Mouse (Mus musculus) urinary bladder, adult 18-20 months (tissue): Measurements from ENCODE around the gene Wdr37.

Experiments used
- DNase-seq, 2 experiments: peaks; one replicate each; pipeline ENCODE4 v3.0.0; 2022; ENCODE audit warnings: low spot score in 2 of 2, mixed read lengths in 2 of 2

The Wdr37 gene

DNA sequence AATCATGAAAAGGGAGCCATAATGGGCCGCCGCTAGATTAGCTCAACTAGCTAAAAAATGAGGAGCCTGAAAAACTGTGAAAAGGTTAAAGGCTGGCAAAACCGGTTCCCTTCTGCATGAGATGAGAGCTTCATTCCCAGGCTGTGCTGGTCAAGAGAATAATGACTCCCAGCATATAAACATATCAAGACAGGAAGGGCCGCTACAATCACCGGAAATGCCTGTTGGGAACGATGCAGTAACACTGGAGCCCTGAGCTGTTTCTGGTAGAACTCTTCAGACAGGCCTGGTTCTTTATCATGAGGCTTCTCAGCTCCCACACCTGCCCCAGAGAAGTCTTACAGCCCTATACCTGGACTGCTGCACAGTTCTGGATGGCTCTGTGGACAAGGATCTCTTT lies 31.8 kb downstream of the Wdr37 start:
- no peak for DNase-seq

DNA sequence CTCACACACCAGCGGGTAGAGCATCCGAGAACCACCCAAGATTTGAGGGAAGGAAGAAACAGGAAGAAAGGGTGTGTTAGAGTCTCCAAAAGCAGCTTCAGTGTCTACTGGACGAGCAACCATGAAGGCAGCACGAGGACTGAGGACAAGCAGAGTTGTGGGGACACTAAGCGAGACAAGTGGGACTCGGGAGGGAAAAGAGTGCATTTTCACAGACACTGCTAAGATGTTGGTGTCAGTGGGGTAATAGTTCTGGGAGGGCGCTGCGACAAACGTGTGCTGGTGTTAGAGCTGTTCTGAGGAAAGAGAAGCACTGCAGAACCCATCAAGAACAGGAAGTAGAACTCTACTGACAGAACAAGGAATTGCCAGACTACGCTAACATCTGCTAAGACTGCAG lies 32.6 kb downstream of the Wdr37 start:
- DNase-seq = no peak

DNA sequence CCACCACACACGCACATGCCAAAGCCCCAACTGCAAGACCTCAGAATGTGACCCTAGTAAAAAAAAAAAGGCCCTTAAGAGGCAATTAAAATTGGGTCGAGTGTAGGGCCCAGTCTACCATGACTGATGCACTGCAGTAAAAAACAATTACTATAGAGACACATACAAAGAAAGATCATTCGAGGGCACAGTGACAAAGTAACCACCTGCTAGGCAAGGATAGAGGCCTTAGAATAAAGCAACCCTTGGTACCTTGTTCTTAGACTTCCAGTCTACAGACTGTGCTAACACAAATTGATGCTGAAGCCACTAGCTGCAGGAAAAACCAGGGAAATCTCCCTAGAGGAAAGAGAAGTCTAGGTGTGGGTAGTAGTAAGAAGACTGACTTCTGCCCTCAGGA lies 33.3 kb downstream of the Wdr37 start:
- DNase-seq = no peak

DNA sequence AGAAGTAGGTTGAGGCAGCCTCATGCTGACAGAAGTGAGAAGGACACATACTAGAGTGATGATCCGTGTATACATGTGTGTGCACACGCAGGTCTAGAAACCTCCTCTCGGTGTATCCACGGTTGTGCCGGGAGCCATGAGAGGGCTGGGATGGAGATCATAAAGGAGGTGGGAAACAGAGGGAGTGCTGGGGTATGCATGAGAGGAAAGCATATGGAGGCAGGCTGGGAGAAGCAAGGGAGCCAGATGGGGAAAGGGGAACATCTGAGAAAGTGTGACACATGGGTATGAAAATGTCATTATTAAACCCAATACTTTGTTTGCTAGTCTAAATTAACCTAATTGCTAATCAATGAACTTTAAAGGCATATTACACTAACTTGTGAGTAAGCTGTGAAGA lies 37.1 kb downstream of the Wdr37 start:
- no peak for DNase-seq

DNA sequence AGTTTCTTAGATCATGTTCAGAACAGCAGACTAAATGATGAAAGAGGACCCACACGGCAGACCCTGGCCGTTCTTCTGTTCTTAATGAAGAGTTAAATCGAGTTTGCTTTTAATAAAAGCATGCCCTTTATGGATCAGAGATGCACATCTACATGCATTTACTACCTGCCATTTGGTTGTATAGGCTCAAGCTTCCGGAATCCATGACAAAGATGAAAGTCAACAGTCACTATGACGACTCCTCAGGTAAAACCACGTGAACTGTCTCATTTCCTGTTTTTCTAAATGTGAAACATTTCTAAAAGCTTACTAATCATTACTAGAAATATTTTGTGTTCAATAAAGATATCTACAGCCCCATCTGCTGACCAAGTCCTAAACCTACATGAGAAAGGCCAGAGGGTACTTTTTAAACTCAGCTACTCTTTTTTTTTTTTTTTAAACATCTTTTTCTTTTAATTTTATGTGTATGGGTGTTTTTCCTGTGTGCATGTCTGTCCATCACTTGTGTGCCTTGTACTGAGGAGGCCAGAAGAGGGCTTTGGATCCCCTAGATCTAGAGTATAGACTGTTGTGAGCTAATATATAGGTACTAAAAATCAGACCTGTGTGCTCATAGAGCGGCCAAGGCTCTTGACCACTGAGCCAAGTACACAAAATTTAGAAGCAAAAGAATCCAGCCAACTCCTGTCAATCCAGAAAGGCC lies 40.0 kb downstream of the Wdr37 start:
- DNase-seq = no peak

DNA sequence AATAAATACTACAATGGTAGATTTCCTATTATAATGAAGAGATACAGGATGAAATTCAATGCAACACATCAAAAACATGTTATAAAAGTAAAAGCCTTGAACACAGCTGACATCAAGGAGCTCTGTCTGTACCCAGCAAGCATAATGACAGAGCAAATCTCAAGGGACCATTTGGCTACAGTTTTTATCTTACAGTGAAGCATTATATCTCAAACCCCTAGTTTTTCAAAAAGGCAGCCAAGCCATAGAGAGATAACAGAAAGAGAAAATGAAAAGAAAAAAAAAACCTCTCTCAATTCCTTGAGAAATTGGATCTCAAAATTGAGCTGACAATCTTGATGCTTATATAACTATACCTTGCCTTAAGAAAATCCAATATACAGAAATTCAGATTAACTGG lies 41.0 kb downstream of the Wdr37 start:
- DNase-seq = no peak

DNA sequence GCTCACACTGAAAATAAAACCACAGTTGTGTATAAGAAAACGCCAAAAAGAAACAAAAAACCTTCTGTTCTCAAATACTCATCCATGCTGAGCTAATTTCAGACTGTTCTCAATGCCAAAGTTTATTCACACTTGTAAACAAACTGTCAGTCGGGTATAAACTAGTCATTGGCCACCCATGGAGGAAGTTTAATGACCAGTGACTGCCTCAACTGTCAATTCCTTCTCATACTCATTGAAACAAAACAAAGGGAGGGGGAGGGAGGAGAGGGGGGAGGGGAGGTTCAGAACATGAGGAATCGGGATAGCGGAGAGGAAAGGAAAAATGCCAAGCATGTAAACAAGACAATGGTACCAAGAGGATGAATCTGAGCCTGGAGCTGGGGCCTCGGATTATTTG lies 41.9 kb downstream of the Wdr37 start:
- no peak for DNase-seq

DNA sequence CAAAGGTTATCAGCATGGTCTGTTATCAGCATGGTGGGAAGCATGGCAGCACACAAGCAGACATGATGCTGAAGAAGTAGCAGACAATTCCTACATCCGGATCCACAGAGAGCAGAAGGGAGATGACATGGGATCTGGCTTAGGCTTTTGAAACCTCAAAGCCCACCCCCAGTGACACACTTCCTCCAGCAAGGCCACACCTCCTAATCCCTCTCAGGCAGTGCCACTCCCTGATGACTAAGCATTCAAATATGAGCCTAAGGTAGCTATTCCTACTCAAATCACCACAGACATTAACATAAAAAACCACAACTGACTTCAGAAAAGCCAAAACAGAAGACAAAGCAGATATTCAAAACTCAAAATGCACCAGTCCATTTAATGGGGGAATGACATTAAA lies 42.8 kb downstream of the Wdr37 start:
- no peak for DNase-seq

DNA sequence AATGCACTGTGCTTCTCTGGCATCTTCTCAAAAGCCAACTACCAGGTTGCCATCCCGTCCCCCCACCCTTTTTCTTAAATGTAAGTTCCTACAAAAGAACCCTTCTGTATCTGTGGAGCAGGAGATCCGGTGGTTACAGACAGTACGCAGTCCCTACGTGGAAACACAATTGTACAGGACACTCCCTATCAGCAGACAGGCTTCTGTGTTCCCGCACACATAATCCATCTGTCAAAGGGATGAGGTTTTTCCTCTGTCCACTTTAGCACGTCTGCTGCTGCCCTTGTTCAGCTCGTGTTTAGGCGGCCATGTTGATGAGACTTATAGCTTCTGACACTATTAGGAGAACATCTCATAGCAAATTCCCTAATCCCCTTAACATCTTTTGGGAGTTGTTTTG lies 48.2 kb downstream of the Wdr37 start:
- DNase-seq = no peak

DNA sequence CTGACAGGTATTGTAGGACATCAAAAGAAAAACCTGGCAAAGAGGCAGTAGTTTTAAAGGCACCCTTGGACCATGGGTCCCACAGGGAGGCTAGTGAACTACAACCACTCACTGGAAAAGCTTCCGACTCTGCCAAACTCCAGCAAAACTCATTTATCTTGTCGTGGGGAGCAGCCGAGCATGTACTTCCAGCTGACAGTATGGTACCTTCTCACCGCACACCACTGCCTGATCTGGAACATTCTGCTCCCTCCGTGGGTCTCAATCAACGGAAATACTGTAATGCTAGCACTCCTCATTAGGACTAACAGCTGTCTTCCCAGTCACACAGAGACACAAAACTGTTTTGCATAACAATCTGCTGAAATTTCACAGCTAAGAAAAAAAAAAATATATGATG lies 48.6 kb downstream of the Wdr37 start:
- no peak for DNase-seq

DNA sequence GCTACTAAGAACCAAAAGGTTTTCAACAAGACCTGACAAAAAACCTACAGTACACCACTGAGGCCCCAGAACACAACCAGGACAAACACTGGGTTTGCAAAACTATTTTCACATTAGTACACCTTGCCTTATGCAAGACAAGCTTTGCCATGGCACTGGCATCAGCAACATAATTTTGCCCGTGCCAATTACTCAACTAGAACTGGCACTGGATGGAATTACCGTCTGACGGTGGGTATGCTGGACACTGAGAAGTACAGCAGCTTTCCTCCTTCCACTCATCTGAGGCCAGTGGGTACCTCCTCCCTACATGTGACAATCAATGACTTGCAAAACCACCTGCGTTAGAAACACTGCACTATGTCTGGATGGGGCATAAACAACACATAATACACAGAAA lies 49.5 kb downstream of the Wdr37 start:
- no peak for DNase-seq

DNA sequence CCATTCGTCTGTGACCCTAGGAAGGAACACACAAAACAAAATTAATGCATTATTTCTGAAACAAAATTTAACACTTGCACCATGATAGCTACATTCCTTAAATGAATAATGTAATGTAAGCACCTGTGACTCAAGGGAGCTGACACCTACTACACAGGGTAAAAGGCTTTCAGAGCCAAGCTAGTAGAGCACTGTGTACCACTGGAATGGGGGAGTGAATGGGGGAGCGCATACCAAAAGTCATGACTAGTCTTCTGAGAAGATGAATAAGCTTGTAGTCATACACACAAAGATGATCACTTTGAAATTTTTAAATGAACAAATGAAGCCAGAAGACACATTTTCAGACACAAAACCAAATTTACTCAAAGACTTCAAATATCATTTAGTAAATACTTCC lies 65.8 kb downstream of the Wdr37 start:
- DNase-seq = no peak

DNA sequence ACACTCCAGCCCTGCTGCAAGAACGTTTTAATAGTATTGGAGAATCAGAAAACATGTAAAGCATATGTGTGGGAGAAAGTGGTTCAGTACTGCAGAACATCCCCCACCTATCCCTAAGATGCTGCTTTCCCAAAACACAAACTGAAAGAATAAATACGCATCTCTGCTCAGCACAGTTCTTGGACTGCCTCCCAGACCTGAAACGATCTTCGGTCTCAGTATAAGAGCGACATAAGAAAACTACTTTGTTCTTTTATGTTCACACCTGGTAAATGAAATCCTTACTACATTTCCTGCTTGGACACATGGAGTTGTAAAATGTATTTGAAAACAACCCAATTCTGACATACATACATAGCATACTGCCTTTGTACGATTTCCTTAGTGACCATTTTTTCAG lies 71.1 kb downstream of the Wdr37 start:
- no peak for DNase-seq

DNA sequence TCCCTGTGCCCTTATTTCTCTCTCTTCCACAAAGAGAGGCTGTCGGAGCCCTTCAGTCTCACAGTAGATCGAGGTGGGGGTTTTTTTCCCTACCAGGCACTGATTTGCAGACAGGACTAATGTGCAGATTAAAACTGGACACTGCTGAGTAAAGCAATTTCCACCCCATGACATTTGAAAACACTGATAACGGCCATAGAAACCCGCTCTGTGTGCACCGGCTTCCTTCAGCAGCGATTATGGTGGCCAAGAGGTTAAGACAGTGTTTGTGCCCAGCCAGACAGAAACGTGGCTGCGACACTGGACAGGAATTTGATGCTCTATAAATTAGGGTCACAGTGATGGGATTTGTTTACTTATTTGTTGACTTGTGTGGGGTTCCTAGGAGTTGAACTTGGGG lies 78.5 kb downstream of the Wdr37 start:
- DNase-seq = no peak

DNA sequence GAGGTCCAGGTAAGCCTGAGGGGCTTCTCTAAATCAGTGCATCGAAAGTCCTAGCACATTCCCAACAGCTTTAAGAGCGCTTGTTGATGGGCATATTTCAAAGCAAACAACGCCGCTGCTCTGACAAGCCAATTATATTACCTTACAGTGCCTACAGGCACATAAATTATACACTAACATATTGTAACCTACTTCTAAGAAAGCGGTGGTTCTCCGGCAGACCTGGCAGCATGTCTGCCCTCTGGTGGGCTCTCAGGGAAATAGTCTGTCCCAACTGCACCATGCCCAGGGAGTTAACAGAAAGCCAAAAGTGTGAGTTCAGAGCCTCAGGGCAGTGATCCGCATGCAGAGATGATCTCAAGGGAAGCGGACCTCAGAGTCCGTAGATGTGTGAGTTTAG lies 86.5 kb downstream of the Wdr37 start:
- DNase-seq = peak; percentile 12 to 13

DNA sequence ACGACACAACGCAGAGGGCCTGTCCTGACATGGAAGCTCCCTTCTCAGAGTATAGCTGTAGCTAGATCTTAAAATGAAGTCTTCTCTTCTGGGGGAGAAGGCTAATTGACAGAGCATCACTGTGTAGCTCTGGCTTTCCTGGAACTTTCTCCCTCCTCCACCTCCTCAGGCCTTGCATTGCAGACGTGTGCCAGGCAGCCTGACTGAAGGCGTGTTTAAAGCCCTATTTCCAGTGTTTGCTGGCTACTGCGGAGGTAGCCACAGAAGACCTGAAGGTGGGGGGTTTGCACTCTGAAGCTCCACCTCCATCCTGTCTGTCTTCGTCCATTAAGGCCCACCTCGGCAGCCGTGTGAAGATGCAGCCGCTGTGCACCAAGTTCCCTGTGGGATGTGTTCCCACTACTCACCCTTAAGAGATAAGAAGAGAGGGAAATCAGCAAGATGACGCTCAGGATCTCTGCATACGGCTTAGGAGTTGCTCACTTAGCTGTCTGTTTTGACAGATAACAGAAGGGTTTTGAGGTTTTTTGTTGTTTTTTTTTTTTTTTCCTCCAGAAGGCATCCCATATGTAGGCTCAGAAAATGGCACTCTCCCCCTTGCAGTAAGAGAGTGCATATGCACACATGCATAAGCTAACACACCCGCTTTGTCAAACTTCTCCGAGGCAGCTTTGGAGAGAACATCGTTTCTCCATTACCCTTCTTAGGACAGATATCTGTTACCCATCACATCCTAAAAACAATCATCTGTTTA lies 87.2 kb downstream of the Wdr37 start:
- DNase-seq = no peak

DNA sequence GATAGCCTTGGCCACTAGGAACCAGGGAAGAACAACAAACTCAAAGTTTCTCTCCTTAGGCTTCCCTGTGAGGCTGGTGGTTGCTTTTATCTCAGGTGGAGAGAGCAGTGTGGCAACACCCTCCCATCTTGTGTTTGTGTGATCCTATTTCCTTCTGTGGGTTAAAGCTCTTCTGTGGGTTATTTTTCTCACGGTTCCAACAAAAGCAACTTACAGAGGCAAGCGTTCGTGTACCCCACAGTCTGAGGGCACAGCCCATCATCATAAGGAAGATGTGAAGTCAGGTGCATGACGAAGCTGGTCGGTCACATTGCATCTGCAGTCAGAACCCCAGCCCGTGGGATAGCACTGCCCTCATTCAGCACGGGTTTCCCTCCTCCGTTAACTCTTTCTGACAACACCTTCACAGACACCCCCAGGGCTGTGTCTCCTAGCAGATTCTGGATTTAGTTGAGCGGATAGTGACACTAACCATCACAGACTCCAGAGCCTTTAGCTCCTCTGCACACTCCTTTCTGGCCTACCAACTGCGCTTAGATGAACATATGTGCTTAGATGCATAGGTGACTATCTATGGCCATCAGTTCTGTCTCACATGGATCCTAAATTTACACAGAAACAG lies 87.9 kb downstream of the Wdr37 start:
- DNase-seq = no peak

DNA sequence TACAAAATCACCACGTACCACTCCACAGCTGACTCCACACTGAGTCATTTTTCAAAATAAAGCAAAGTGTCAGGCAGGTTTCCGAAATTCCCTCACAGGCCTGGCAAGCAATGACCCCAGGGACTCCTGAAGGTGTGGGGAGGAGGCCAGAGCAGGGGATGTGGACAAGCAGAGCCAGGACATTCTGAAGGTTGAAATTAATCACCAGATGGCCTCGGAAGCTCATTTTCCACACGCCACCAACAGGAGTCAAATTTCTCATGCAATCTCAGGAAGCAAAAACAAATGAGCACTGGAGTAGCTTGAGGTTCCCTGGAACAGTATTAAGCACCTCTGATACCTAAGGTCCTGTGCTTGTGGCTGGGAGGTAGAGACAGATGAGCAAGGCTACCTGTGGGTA lies 89.1 kb downstream of the Wdr37 start:
- no peak for DNase-seq

DNA sequence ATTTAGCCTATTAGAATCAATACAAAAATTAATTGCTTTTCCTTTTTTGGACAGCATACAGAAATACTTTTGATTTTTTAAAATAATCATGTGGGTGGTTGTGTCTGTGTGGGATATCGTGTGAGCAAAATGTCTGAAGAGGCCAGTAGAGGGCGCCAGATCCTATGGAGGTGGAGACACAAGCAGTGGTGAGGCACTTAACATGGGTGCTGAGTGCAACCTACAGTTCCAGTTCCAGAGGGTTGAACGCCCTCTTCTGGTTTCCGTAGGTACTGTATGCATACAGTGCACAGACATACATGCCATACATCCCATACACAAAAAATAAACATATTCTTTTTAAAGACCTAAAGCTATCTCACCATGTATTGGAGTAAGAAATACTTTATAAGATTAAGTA lies 91.3 kb downstream of the Wdr37 start:
- DNase-seq = no peak

DNA sequence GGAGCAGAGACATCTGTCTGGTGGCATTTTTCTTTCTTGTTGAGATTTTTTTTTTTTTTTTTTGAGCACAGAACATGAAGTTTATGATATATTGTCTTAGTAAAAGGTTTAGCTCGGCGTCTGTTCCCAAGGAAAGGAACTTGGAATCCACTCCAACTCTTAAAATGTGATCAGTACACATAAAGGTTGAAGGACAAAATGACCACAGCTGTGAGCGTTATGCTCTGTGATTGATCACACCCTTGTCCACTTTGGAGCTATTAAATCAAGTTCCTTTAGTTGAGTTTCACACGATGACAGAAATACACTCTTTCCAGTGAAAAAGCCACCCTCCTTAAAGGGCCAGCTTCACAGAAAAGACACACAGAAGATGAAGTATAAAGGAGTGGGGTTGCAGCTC lies 101.1 kb downstream of the Wdr37 start:
- no peak for DNase-seq

DNA sequence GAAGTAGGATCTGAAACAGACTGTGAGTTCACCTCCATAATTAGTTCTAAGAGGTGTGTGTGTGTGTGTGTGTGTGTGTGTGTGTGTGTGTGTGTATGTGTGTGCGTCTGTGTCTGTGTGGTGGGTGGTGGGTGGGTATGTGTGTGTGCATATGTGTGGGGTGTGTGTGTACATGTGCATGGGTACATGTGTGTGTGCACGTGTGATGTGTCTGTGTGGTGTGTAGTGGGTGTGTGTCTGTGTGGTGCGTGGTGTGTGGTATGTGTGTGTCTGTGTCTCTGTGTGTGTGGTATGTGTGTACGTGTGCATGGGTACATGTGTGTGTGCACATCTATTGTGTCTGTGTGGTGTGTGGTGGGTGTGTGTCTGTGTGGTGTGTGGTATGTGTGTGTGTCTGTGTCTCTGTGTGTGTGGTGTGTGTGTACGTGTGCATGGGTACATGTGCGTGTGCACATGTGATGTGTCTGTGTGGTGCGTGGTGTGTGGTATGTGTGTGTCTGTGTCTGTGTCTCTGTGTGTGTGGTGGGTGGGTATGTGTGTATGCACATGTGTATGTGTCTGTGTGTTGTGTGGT lies 102.0 kb downstream of the Wdr37 start:
- no peak for DNase-seq

DNA sequence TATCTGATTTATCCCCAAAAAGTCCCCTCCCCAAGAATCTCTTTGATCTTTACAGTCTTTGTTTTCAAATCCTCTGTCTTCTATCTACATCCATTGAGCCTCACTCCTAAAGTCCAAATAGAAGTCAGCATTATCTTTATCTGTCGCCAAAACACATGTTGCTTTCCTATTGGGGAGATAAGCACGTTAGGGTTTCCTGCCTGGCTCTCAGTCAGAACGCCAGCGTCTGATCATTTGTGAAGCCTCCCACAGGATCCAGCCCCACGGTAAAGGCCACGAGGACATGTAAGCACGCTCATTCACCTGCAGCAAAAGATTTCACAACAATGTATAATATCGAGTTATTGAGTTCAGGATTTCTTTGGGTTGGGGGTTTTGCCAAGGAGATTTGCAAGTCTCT lies 110.8 kb downstream of the Wdr37 start:
- DNase-seq = no peak
